Mouse (Mus musculus): ENCODE measurements around the gene Uqcc1. TPM values are rescaled to one million over a fixed set of nuclear protein-coding genes. Genes with fewer than 3 reads are reported as not detected.

The Uqcc1 gene
- polyA plus RNA-seq, 1 experiment from 2014 or later = 40.4 TPM

- Histone ChIP-seq H3K4me2 (replicated peaks; ENCODE audit: low read depth) (no peak overlapping the region), H3K9me3 (ENCODE audit: control insufficient read depth) (no peaks in the 10 kb centered on the region), H3K9ac (ENCODE audit: low read depth, low read length) (no peak overlapping the region), H3K36me3 (ENCODE audit: control insufficient read depth, insufficient read depth) (peaks cover 70% of the 10 kb centered on the region), H3K27ac (ENCODE audit: low read depth, low read length) (no peak overlapping the region), H3K27me3 (replicated peaks; ENCODE audit: control insufficient read depth, insufficient read depth, low read length) (no peaks in the 10 kb centered on the region), H3K4me3 (ENCODE audit: low read depth, low read length) (no peak overlapping the region), H3K4me1 (replicated peaks; ENCODE audit: control insufficient read depth, insufficient read depth, low read length) (no peaks in the 10 kb centered on the region)
- WGBS = 83% methylated on average over 7 of the region's 7 CpGs
- ATAC-seq = no peak
- no peak for TF ChIP-seq CTCF (IDR thresholded peaks at IDR 0.05; ENCODE audit: low read depth)
Measured at GRCm38 (mm10) chr2:155850120-155850519, 80.0 kb downstream of the Uqcc1 start.

- H3K9me3 ChIP-seq (ENCODE audit: control insufficient read depth) = no peaks in the 10 kb centered on the region
- TF ChIP-seq CTCF (IDR thresholded peaks at IDR 0.05; ENCODE audit: low read depth) = no peak
- H3K27me3 ChIP-seq (replicated peaks; ENCODE audit: control insufficient read depth, insufficient read depth, low read length) = no peaks in the 10 kb centered on the region
- no peaks in the 10 kb centered on the region for H3K4me1 ChIP-seq (replicated peaks; ENCODE audit: control insufficient read depth, insufficient read depth, low read length)
- no peak overlapping the region for H3K27ac ChIP-seq (ENCODE audit: low read depth, low read length)
- H3K9ac ChIP-seq (ENCODE audit: low read depth, low read length) = no peak overlapping the region
- WGBS = 37% methylated on average over 7 of the region's 7 CpGs
- peaks cover 67% of the 10 kb centered on the region for H3K36me3 ChIP-seq (ENCODE audit: control insufficient read depth, insufficient read depth)
- no peak for ATAC-seq
- no peak overlapping the region for H3K4me3 ChIP-seq (ENCODE audit: low read depth, low read length)
- H3K4me2 ChIP-seq (replicated peaks; ENCODE audit: low read depth) = no peak overlapping the region
Measured at GRCm38 (mm10) chr2:155849464-155849863, 80.6 kb downstream of the Uqcc1 start.

GRCm38 (mm10) chr2:155848291-155848690 lies 81.8 kb downstream of the Uqcc1 start:
- TF ChIP-seq CTCF (IDR thresholded peaks at IDR 0.05; ENCODE audit: low read depth) = peak; percentile 98
- Histone ChIP-seq H3K27me3 (replicated peaks; ENCODE audit: control insufficient read depth, insufficient read depth, low read length) (no peaks in the 10 kb centered on the region), H3K9me3 (ENCODE audit: control insufficient read depth) (no peaks in the 10 kb centered on the region), H3K4me1 (replicated peaks; ENCODE audit: control insufficient read depth, insufficient read depth, low read length) (no peaks in the 10 kb centered on the region), H3K27ac (ENCODE audit: low read depth, low read length) (no peak overlapping the region), H3K36me3 (ENCODE audit: control insufficient read depth, insufficient read depth) (peaks cover 58% of the 10 kb centered on the region), H3K4me3 (ENCODE audit: low read depth, low read length) (no peak overlapping the region), H3K9ac (ENCODE audit: low read depth, low read length) (no peak overlapping the region), H3K4me2 (replicated peaks; ENCODE audit: low read depth) (no peak overlapping the region)
- 35% methylated on average over 6 of the region's 6 CpGs for WGBS
- 0 out of 2 replicates have a peak, but pooled peaks have one; percentile 23 for ATAC-seq

GRCm38 (mm10) chr2:155846930-155847329 lies 83.2 kb downstream of the Uqcc1 start:
- no peak overlapping the region for H3K27ac ChIP-seq (ENCODE audit: low read depth, low read length)
- H3K36me3 ChIP-seq (ENCODE audit: control insufficient read depth, insufficient read depth) = peaks cover 50% of the 10 kb centered on the region
- H3K9me3 ChIP-seq (ENCODE audit: control insufficient read depth) = no peaks in the 10 kb centered on the region
- H3K9ac ChIP-seq (ENCODE audit: low read depth, low read length) = no peak overlapping the region
- H3K4me1 ChIP-seq (replicated peaks; ENCODE audit: control insufficient read depth, insufficient read depth, low read length) = no peaks in the 10 kb centered on the region
- WGBS = 71% methylated on average over 8 of the region's 8 CpGs
- H3K4me3 ChIP-seq (ENCODE audit: low read depth, low read length) = no peak overlapping the region
- no peak for TF ChIP-seq CTCF (IDR thresholded peaks at IDR 0.05; ENCODE audit: low read depth)
- H3K27me3 ChIP-seq (replicated peaks; ENCODE audit: control insufficient read depth, insufficient read depth, low read length) = no peaks in the 10 kb centered on the region
- no peak for ATAC-seq
- no peak overlapping the region for H3K4me2 ChIP-seq (replicated peaks; ENCODE audit: low read depth)

DNA sequence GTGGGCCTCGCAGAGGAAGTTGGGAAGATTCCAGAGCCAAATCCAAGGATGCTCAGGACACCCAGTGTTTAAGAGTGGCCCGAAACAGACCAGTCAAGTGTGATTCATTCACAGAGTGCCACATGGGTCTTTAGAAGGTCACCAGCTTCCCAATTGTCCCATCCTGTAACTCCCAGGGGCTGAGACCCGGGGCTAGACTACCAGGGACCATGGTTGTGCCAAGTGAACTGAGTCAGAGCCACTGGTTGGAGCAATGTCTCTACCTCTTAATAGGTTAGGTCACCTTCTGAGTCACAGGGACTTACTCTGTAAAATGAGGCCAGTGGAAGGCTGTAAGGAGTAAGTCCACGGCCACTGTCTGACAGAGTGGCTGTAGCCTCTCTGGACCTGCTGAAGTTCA lies 91.1 kb downstream of the Uqcc1 start:
- Histone ChIP-seq H3K27me3 (replicated peaks; ENCODE audit: control insufficient read depth, insufficient read depth, low read length) (no peaks in the 10 kb centered on the region), H3K4me3 (ENCODE audit: low read depth, low read length) (no peak overlapping the region), H3K4me1 (replicated peaks; ENCODE audit: control insufficient read depth, insufficient read depth, low read length) (no peaks in the 10 kb centered on the region), H3K27ac (ENCODE audit: low read depth, low read length) (no peak overlapping the region), H3K9ac (ENCODE audit: low read depth, low read length) (no peak overlapping the region), H3K4me2 (replicated peaks; ENCODE audit: low read depth) (no peak overlapping the region), H3K9me3 (ENCODE audit: control insufficient read depth) (no peaks in the 10 kb centered on the region), H3K36me3 (ENCODE audit: control insufficient read depth, insufficient read depth) (no peaks in the 10 kb centered on the region)
- TF ChIP-seq CTCF (IDR thresholded peaks at IDR 0.05; ENCODE audit: low read depth) = no peak
- ATAC-seq = no peak
- 78% methylated on average over 4 of the region's 4 CpGs for WGBS

- H3K9ac ChIP-seq (ENCODE audit: low read depth, low read length) = no peak overlapping the region
- H3K9me3 ChIP-seq (ENCODE audit: control insufficient read depth) = no peaks in the 10 kb centered on the region
- no peaks in the 10 kb centered on the region for H3K27me3 ChIP-seq (replicated peaks; ENCODE audit: control insufficient read depth, insufficient read depth, low read length)
- no peak overlapping the region for H3K4me2 ChIP-seq (replicated peaks; ENCODE audit: low read depth)
- H3K4me3 ChIP-seq (ENCODE audit: low read depth, low read length) = no peak overlapping the region
- no peaks in the 10 kb centered on the region for H3K4me1 ChIP-seq (replicated peaks; ENCODE audit: control insufficient read depth, insufficient read depth, low read length)
- no peak for TF ChIP-seq CTCF (IDR thresholded peaks at IDR 0.05; ENCODE audit: low read depth)
- peak; percentile 53; the same call in 1 of the 2 replicates for ATAC-seq
- WGBS = 23% methylated on average over 3 of the region's 3 CpGs
- H3K36me3 ChIP-seq (ENCODE audit: control insufficient read depth, insufficient read depth) = no peaks in the 10 kb centered on the region
- no peak overlapping the region for H3K27ac ChIP-seq (ENCODE audit: low read depth, low read length)
Measured at GRCm38 (mm10) chr2:155837961-155838360, 92.1 kb downstream of the Uqcc1 start.

- no peak within 1 kb of the TSS for H3K9ac ChIP-seq (ENCODE audit: low read depth, low read length)
- ATAC-seq = peak; percentile 45; the same call in 1 of the 2 replicates
Measured at GRCm38 (mm10) chr2:155834732-155835131, 95.4 kb downstream of the Uqcc1 start, which contains the start of gene Fam83c. Fam83c (minus strand) TSS chr2:155834854.

More at GRCm38 (mm10) chr2:155834732-155835131, 95.4 kb downstream of the Uqcc1 start, which contains the start of gene Fam83c:
- no peaks in the 10 kb centered on the region for H3K36me3 ChIP-seq (ENCODE audit: control insufficient read depth, insufficient read depth)
- no peak within 1 kb of the TSS for H3K4me3 ChIP-seq (ENCODE audit: low read depth, low read length)
- H3K27ac ChIP-seq (ENCODE audit: low read depth, low read length) = no peak within 1 kb of the TSS
- WGBS = 43% methylated on average over 9 of the region's 9 CpGs
- H3K9me3 ChIP-seq (ENCODE audit: control insufficient read depth) = no peaks in the 10 kb centered on the region
- no peak for TF ChIP-seq CTCF (IDR thresholded peaks at IDR 0.05; ENCODE audit: low read depth)
- H3K4me2 ChIP-seq (replicated peaks; ENCODE audit: low read depth) = 0 out of 2 replicates have a peak within 1 kb of the TSS, but pooled peaks have one; percentile 9
- H3K27me3 ChIP-seq (replicated peaks; ENCODE audit: control insufficient read depth, insufficient read depth, low read length) = no peaks in the 10 kb centered on the region
- no peaks in the 10 kb centered on the region for H3K4me1 ChIP-seq (replicated peaks; ENCODE audit: control insufficient read depth, insufficient read depth, low read length)

Measured in intestine, postnatal 0 days (tissue).